Mouse (Mus musculus): ENCODE data around the gene Lypla2. TPM values are rescaled to one million over a fixed set of nuclear protein-coding genes. Genes with fewer than 3 reads are reported as not detected.

Lypla2 gene
- total RNA-seq, 1 experiment: 23.8 TPM

GRCm38 (mm10) chr4:135960717-135961116 is 11.7 kb downstream of the Lypla2 start:
- H3K27ac ChIP-seq (ENCODE audit: insufficient read depth, low read depth, low read length, poor library complexity, severe bottlenecking): no peak overlapping the region
- no peaks in the 10 kb centered on the region for H3K9me3 ChIP-seq (ENCODE audit: control insufficient read depth, insufficient read depth, low read depth, low read length)
- TF ChIP-seq ZNF384 (IDR thresholded peaks at IDR 0.05; ENCODE audit: low read depth, low read length) (no peak), CHD2 (IDR thresholded peaks at IDR 0.05; ENCODE audit: low read depth, low read length) (no peak), HCFC1 (IDR thresholded peaks at IDR 0.05; ENCODE audit: borderline replicate concordance, insufficient read depth, low read length) (no peak), MAFK (IDR thresholded peaks at IDR 0.05; ENCODE audit: insufficient read depth, low read depth, low read length) (no peak), ZC3H11A (IDR thresholded peaks at IDR 0.05; ENCODE audit: borderline replicate concordance, low read depth, low read length) (no peak)
- H3K4me3 ChIP-seq (ENCODE audit: insufficient read depth in 1 of 2, low read depth in 1 of 2, low read length in 2 of 2, poor library complexity in 1 of 2, severe bottlenecking in 1 of 2): no peak overlapping the region
- in situ Hi-C loops (cut with MboI; ENCODE audit: low sequenced_read_pairs in 2 of 2, unreplicated experiment in 2 of 2): no loop called here
- H3K36me3 ChIP-seq (ENCODE audit: control insufficient read depth, insufficient read depth, low read length, poor library complexity, severe bottlenecking): peaks cover 1% of the 10 kb centered on the region; the same call in 1 of the 2 replicates
- H3K9ac ChIP-seq (ENCODE audit: insufficient read depth, low read depth, low read length, poor library complexity, severe bottlenecking): no peak overlapping the region
- peak; percentile 78 for DNase-seq (ENCODE audit: low read depth, low spot score)
- H3K4me1 ChIP-seq (ENCODE audit: control insufficient read depth in 2 of 2, insufficient read depth in 2 of 2, low read length in 2 of 2, poor library complexity in 1 of 2): peaks cover 0 to 8% of the 10 kb centered on the region in 2 experiments; a peak in 1 of 4 replicates

DNA sequence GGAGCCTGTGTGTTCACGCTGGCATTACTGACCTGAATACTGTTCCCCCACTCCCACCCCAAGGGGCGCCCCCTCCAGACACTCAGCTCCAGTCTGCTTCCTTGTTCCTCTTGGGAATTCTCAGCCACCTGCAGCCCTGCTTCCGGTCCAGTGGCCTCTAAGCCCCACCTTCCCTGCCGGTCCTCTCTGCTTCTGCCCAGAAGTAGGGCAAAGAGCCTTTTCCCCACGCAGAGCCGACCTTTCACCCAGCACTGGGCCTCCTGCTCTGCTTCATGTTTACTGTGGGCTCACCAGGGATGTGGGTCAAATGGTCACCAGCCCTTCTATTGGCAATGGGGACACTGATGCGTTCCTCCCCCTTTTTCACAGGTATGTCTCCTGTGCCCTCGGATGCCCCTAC is 14.1 kb downstream of the Lypla2 start:
- in situ Hi-C loops (cut with MboI; ENCODE audit: low sequenced_read_pairs in 2 of 2, unreplicated experiment in 2 of 2): no loop called here
- no peak for DNase-seq (ENCODE audit: low read depth, low spot score)
- Histone ChIP-seq H3K9me3 (ENCODE audit: control insufficient read depth, insufficient read depth, low read depth, low read length) (no peaks in the 10 kb centered on the region), H3K27ac (ENCODE audit: insufficient read depth, low read depth, low read length, poor library complexity, severe bottlenecking) (no peak overlapping the region), H3K36me3 (ENCODE audit: control insufficient read depth, insufficient read depth, low read length, poor library complexity, severe bottlenecking) (peaks cover 1% of the 10 kb centered on the region; the same call in 1 of the 2 replicates), H3K4me1 (ENCODE audit: control insufficient read depth in 2 of 2, insufficient read depth in 2 of 2, low read length in 2 of 2, poor library complexity in 1 of 2) (peaks cover 0 to 8% of the 10 kb centered on the region in 2 experiments; a peak in 2 of 4 replicates), H3K4me3 (ENCODE audit: insufficient read depth in 1 of 2, low read depth in 1 of 2, low read length in 2 of 2, poor library complexity in 1 of 2, severe bottlenecking in 1 of 2) (no peak overlapping the region), H3K9ac (ENCODE audit: insufficient read depth, low read depth, low read length, poor library complexity, severe bottlenecking) (peak overlapping the region; percentile 40; the same call in 1 of the 2 replicates)
- TF ChIP-seq MAFK (IDR thresholded peaks at IDR 0.05; ENCODE audit: insufficient read depth, low read depth, low read length) (no peak), HCFC1 (IDR thresholded peaks at IDR 0.05; ENCODE audit: borderline replicate concordance, insufficient read depth, low read length) (no peak), CHD2 (IDR thresholded peaks at IDR 0.05; ENCODE audit: low read depth, low read length) (no peak), ZNF384 (IDR thresholded peaks at IDR 0.05; ENCODE audit: low read depth, low read length) (no peak), ZC3H11A (IDR thresholded peaks at IDR 0.05; ENCODE audit: borderline replicate concordance, low read depth, low read length) (no peak)

DNA sequence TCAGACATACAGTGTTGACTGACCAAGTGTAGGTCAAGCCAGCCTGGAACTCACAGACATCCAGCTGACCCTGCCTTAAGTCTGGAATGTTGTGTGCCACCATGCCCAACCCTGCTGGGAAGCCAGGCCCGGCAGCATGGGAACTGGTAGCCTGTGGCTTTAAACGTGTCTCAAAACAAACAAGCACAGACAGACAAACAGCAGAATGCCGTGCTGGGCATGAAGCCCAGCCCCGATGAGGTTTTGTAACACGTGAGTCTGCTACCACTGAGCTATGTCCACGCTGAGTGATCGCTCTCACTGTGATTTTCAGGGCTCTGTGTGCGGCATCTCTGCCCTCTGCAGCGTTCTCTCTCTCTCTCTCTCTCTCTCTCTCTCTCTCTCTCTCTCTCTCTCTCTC is 16.5 kb downstream of the Lypla2 start:
- Histone ChIP-seq H3K4me1 (ENCODE audit: control insufficient read depth in 2 of 2, insufficient read depth in 2 of 2, low read length in 2 of 2, poor library complexity in 1 of 2) (peaks cover 0 to 10% of the 10 kb centered on the region in 2 experiments; a peak in 2 of 4 replicates), H3K4me3 (ENCODE audit: insufficient read depth in 1 of 2, low read depth in 1 of 2, low read length in 2 of 2, poor library complexity in 1 of 2, severe bottlenecking in 1 of 2) (no peak overlapping the region), H3K9me3 (ENCODE audit: control insufficient read depth, insufficient read depth, low read depth, low read length) (no peaks in the 10 kb centered on the region), H3K27ac (ENCODE audit: insufficient read depth, low read depth, low read length, poor library complexity, severe bottlenecking) (no peak overlapping the region), H3K9ac (ENCODE audit: insufficient read depth, low read depth, low read length, poor library complexity, severe bottlenecking) (no peak overlapping the region), H3K36me3 (ENCODE audit: control insufficient read depth, insufficient read depth, low read length, poor library complexity, severe bottlenecking) (peaks cover 1% of the 10 kb centered on the region; the same call in 1 of the 2 replicates)
- no peak for DNase-seq (ENCODE audit: low read depth, low spot score)
- TF ChIP-seq ZNF384 (IDR thresholded peaks at IDR 0.05; ENCODE audit: low read depth, low read length) (no peak), MAFK (IDR thresholded peaks at IDR 0.05; ENCODE audit: insufficient read depth, low read depth, low read length) (no peak), HCFC1 (IDR thresholded peaks at IDR 0.05; ENCODE audit: borderline replicate concordance, insufficient read depth, low read length) (no peak), ZC3H11A (IDR thresholded peaks at IDR 0.05; ENCODE audit: borderline replicate concordance, low read depth, low read length) (no peak), CHD2 (IDR thresholded peaks at IDR 0.05; ENCODE audit: low read depth, low read length) (no peak)
- in situ Hi-C loops (cut with MboI; ENCODE audit: low sequenced_read_pairs in 2 of 2, unreplicated experiment in 2 of 2): no loop called here

DNA sequence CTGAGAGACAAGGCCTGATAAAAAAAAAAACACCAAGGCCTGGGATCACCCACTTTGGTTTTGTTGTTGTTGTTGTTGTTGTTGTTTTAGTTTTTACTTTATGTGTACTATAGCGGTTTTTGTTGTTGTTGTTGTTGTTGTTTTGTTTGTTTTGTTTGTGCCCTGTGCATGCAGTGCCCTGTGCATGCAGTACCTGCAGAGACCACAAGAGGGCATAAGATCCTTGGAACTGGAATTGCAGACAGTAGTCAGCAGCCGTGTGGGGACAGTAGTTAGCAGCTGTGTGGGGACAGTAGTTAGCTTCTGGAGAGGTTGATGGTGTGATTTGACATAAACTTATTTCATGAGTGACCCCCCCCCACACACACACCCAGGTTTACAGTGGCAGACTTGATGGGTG is 18.2 kb downstream of the Lypla2 start:
- TF ChIP-seq ZC3H11A (IDR thresholded peaks at IDR 0.05; ENCODE audit: borderline replicate concordance, low read depth, low read length) (0 out of 2 replicates have a peak, but pooled peaks have one; percentile 4), CHD2 (IDR thresholded peaks at IDR 0.05; ENCODE audit: low read depth, low read length) (no peak)
- no peak for DNase-seq (ENCODE audit: low read depth, low spot score)
- H3K4me3 ChIP-seq (ENCODE audit: insufficient read depth in 1 of 2, low read depth in 1 of 2, low read length in 2 of 2, poor library complexity in 1 of 2, severe bottlenecking in 1 of 2): no peak overlapping the region
- no peak overlapping the region for H3K9ac ChIP-seq (ENCODE audit: insufficient read depth, low read depth, low read length, poor library complexity, severe bottlenecking)
- H3K9me3 ChIP-seq (ENCODE audit: control insufficient read depth, insufficient read depth, low read depth, low read length): no peaks in the 10 kb centered on the region
- H3K4me1 ChIP-seq (ENCODE audit: control insufficient read depth in 2 of 2, insufficient read depth in 2 of 2, low read length in 2 of 2, poor library complexity in 1 of 2): peaks cover 0 to 12% of the 10 kb centered on the region in 2 experiments; a peak in 2 of 4 replicates
- H3K36me3 ChIP-seq (ENCODE audit: control insufficient read depth, insufficient read depth, low read length, poor library complexity, severe bottlenecking): peaks cover 1% of the 10 kb centered on the region; the same call in 1 of the 2 replicates
- no peak overlapping the region for H3K27ac ChIP-seq (ENCODE audit: insufficient read depth, low read depth, low read length, poor library complexity, severe bottlenecking)
- in situ Hi-C loops (cut with MboI; ENCODE audit: low sequenced_read_pairs in 2 of 2, unreplicated experiment in 2 of 2): no loop called here

DNA sequence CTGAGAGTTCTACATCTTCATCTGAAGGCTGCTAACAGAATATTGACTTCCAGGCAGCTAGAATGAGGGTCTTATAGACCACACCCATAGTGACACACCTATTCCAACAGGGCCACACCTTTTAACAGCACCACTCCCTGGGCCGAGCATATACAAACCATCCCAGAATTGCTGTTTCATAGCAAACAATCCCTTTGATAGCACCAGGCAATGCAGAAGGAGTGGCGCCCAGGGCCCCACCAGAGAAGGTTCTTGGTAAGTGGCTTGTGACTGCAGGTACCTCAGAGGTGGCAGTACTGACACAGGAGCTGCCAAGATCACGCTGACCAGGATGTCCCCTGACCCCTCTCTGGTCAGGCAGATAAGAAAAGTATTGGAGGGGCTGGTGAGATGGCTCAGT is 19.2 kb downstream of the Lypla2 start:
- Histone ChIP-seq H3K9me3 (ENCODE audit: control insufficient read depth, insufficient read depth, low read depth, low read length) (no peaks in the 10 kb centered on the region), H3K4me3 (ENCODE audit: insufficient read depth in 1 of 2, low read depth in 1 of 2, low read length in 2 of 2, poor library complexity in 1 of 2, severe bottlenecking in 1 of 2) (no peak overlapping the region), H3K27ac (ENCODE audit: insufficient read depth, low read depth, low read length, poor library complexity, severe bottlenecking) (no peak overlapping the region), H3K9ac (ENCODE audit: insufficient read depth, low read depth, low read length, poor library complexity, severe bottlenecking) (no peak overlapping the region), H3K4me1 (ENCODE audit: control insufficient read depth in 2 of 2, insufficient read depth in 2 of 2, low read length in 2 of 2, poor library complexity in 1 of 2) (peaks cover 0 to 11% of the 10 kb centered on the region in 2 experiments; a peak in 2 of 4 replicates), H3K36me3 (ENCODE audit: control insufficient read depth, insufficient read depth, low read length, poor library complexity, severe bottlenecking) (peaks cover 1% of the 10 kb centered on the region; the same call in 1 of the 2 replicates)
- TF ChIP-seq ZC3H11A (IDR thresholded peaks at IDR 0.05; ENCODE audit: borderline replicate concordance, low read depth, low read length) (no peak), MAFK (IDR thresholded peaks at IDR 0.05; ENCODE audit: insufficient read depth, low read depth, low read length) (no peak), CHD2 (IDR thresholded peaks at IDR 0.05; ENCODE audit: low read depth, low read length) (no peak), HCFC1 (IDR thresholded peaks at IDR 0.05; ENCODE audit: borderline replicate concordance, insufficient read depth, low read length) (no peak), ZNF384 (IDR thresholded peaks at IDR 0.05; ENCODE audit: low read depth, low read length) (no peak)
- in situ Hi-C loops (cut with MboI; ENCODE audit: low sequenced_read_pairs in 2 of 2, unreplicated experiment in 2 of 2): no loop called here
- DNase-seq (ENCODE audit: low read depth, low spot score): no peak

Measured in ES-E14 (cell line).